Mouse (Mus musculus): ENCODE measurements around the gene Asic2. TPM values are rescaled to one million over a fixed set of nuclear protein-coding genes. Genes with fewer than 3 reads are reported as not detected.

Gene Asic2
- polyA plus RNA-seq, 1 experiment = 39.7 TPM

DNA sequence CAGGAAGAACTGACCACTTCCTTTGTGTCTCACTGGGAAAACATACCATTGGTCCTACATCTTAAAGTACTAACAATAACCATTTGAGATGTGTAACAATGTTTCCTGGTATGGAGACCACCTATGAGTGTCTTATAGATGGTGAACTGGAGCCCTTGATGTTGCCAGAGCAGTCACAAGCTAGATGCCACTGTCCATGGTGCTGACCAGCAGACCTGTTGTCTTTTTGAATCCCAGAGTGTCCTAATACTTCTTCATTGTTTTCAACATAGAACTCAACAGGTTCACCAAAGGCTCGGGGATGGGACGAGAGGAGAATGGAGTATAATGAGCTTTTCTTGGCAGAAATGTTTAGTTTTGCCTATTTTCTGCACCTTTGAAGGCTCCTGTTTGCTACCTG lies 962.4 kb downstream of the Asic2 start:
- no peak for TF ChIP-seq POLR2A (IDR thresholded peaks at IDR 0.05; ENCODE audit: borderline replicate concordance, insufficient read depth, low read length)
- no peak for TF ChIP-seq CTCF (IDR thresholded peaks at IDR 0.05; ENCODE audit: borderline replicate concordance, insufficient read depth, low read depth, low read length)
- Histone ChIP-seq H3K4me1 (ENCODE audit: control insufficient read depth, insufficient read depth, low read length) (no peaks in the 10 kb centered on the region), H3K27me3 (ENCODE audit: control insufficient read depth, insufficient read depth, low read length) (no peaks in the 10 kb centered on the region), H3K4me3 (replicated peaks; ENCODE audit: insufficient read depth, low read depth, low read length) (no peak overlapping the region), H3K27ac (ENCODE audit: insufficient read depth, low read length) (no peak overlapping the region)
- DNase-seq = no peak
- WGBS = 85% methylated on average over 2 of the region's 2 CpGs

DNA sequence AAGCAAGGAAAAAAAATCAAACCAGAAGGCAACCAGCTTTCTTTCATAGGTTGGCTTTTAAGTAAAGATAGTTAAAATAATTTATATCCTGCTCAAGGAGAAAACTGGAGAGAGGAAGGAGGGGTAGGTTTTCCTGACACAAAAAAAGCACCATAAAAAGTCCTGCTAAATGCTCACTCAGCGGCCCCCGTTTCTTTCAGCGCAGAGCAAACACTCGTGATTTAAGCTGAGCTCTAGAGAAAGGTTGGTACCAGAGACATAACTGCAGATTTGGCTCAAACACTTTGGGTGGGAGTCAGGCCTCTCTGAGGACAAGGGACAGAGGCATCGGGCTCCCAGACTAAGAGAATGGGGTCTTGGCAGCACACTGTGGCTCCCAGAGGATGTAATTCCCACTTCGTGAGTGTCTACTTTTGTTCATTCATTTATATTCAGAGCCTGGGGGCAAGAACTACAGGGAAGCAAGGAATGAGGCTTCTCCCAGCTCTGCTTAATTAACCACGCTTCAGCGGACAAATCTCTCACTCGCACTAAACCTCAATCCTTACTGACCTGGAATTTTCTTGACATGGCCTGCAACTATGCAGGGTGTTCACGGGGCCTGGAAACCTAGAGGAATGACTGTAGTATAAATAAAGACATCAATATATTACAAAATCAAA lies 965.4 kb downstream of the Asic2 start:
- peak in 1 of 2 experiments; percentile 16 for DNase-seq
- H3K4me3 ChIP-seq (replicated peaks; ENCODE audit: insufficient read depth, low read depth, low read length) = no peak overlapping the region
- no peak overlapping the region for H3K27ac ChIP-seq (ENCODE audit: insufficient read depth, low read length)
- TF ChIP-seq POLR2A (IDR thresholded peaks at IDR 0.05; ENCODE audit: borderline replicate concordance, insufficient read depth, low read length) (no peak), CTCF (IDR thresholded peaks at IDR 0.05; ENCODE audit: borderline replicate concordance, insufficient read depth, low read depth, low read length) (no peak)
- H3K4me1 ChIP-seq (ENCODE audit: control insufficient read depth, insufficient read depth, low read length) = no peaks in the 10 kb centered on the region
- WGBS = 72% methylated on average over 10 of the region's 10 CpGs
- H3K27me3 ChIP-seq (ENCODE audit: control insufficient read depth, insufficient read depth, low read length) = no peaks in the 10 kb centered on the region

DNA sequence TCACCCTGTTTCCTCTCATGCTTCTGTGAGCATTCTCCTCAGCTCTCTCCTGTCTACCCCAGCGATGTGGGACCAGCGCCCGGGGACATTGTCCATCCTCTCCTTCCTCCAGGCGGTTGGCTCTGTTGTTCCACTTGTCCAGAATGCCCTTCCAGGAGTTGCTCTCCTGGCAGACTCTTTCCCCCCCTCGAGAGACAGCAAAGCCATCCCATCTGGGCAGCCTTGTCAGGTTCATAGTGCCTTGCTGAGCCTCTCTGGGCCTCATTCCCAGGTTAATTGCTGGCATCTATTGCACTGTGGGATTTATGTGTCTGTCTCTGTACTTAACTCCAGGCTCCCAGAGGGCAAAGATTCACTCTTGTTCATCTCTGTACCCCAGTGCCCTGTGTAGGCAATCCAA lies 972.6 kb downstream of the Asic2 start:
- Histone ChIP-seq H3K27me3 (ENCODE audit: control insufficient read depth, insufficient read depth, low read length) (no peaks in the 10 kb centered on the region), H3K27ac (ENCODE audit: insufficient read depth, low read length) (no peak overlapping the region), H3K4me3 (replicated peaks; ENCODE audit: insufficient read depth, low read depth, low read length) (no peak overlapping the region), H3K4me1 (ENCODE audit: control insufficient read depth, insufficient read depth, low read length) (peaks cover 7% of the 10 kb centered on the region)
- WGBS = 35% methylated on average over 5 of the region's 5 CpGs
- peak; percentile 24 to 56 for DNase-seq
- TF ChIP-seq CTCF (IDR thresholded peaks at IDR 0.05; ENCODE audit: borderline replicate concordance, insufficient read depth, low read depth, low read length) (no peak), POLR2A (IDR thresholded peaks at IDR 0.05; ENCODE audit: borderline replicate concordance, insufficient read depth, low read length) (no peak)

DNA sequence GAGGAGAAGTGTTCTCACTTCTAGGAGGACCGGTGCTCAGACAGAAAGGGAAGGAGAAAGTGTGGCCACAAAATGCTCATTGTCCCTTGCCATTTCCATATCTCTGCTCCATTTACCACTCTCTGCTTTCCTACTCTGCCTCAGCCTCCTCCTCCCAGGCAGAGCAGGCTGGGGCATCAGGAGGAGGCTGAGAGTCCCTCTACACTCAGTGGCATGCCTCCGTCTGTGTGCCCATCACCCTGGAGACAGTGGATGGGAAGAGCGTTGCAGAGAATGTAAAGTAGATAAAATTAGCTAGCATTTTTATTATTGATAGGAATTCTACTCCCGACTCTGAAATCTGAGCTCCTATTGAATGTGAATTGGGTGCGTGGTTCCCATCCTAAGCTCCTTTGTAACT lies 984.7 kb downstream of the Asic2 start:
- peak in 1 of 2 experiments; percentile 13 for DNase-seq
- no peak overlapping the region for H3K27ac ChIP-seq (ENCODE audit: insufficient read depth, low read length)

DNA sequence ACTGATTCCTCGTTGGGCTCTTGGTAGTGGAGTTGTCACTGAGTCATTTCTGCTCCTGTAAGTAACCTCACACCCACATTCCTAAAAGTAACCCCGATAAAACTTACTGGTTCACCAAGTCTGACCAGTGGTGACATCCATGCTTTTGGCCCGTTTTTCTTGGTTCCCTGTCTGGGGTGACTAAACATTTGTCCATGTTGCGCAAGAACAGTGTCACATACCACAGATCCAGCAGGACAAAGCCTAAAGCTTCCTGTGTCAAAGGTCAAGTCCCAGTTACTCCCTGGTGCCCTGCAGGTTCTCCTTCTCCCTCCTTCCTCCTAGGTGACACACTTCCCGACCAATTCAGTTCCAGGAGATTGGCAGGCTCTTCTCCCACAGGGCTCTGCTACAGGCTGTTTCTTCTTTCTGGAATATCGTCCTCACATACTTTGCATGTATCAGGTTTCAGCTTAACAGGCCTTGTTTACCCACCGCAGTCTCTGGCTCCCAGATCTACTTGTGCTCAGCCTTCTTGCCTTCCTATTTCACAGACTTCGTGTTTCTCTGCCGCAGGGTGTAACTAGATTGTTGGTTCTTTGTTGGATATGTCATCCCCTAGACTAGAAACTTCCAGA lies 991.9 kb downstream of the Asic2 start:
- no peak for DNase-seq
- WGBS = 73% methylated on average over 9 of the region's 9 CpGs
- TF ChIP-seq POLR2A (IDR thresholded peaks at IDR 0.05; ENCODE audit: borderline replicate concordance, insufficient read depth, low read length) = no peak
- no peak for TF ChIP-seq CTCF (IDR thresholded peaks at IDR 0.05; ENCODE audit: borderline replicate concordance, insufficient read depth, low read depth, low read length)
- Histone ChIP-seq H3K4me3 (replicated peaks; ENCODE audit: insufficient read depth, low read depth, low read length) (no peak overlapping the region), H3K4me1 (ENCODE audit: control insufficient read depth, insufficient read depth, low read length) (no peaks in the 10 kb centered on the region; the same call in 1 of the 2 replicates), H3K27ac (ENCODE audit: insufficient read depth, low read length) (no peak overlapping the region), H3K27me3 (ENCODE audit: control insufficient read depth, insufficient read depth, low read length) (no peaks in the 10 kb centered on the region)

More for the DNA sequence above, 984.7 kb downstream of the Asic2 start:
- Histone ChIP-seq H3K4me1 (ENCODE audit: control insufficient read depth, insufficient read depth, low read length) (no peaks in the 10 kb centered on the region), H3K27me3 (ENCODE audit: control insufficient read depth, insufficient read depth, low read length) (no peaks in the 10 kb centered on the region), H3K4me3 (replicated peaks; ENCODE audit: insufficient read depth, low read depth, low read length) (no peak overlapping the region)
- WGBS = 70% methylated on average over 5 of the region's 5 CpGs
- TF ChIP-seq POLR2A (IDR thresholded peaks at IDR 0.05; ENCODE audit: borderline replicate concordance, insufficient read depth, low read length) (no peak), CTCF (IDR thresholded peaks at IDR 0.05; ENCODE audit: borderline replicate concordance, insufficient read depth, low read depth, low read length) (no peak)

DNA sequence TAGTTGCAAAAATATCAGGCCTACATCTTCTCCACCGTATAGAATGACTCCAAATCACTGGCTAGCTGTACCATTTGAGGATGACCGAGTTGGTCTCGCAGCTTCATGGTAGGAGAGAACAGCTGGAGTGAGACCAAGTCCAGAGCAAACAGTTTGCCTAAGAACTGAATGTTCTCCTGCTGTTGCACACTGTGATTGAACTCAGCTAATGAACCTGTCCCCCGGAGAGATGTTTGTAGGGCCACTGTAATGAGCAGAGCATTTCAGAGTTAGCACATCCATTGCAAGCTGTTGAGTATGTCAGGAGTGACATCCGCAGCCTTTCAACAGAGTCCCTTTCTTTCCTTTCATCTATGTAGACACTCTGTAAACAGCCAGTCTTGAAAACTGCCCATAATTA lies 993.6 kb downstream of the Asic2 start:
- no peak overlapping the region for H3K4me3 ChIP-seq (replicated peaks; ENCODE audit: insufficient read depth, low read depth, low read length)
- no peaks in the 10 kb centered on the region for H3K27me3 ChIP-seq (ENCODE audit: control insufficient read depth, insufficient read depth, low read length)
- TF ChIP-seq POLR2A (IDR thresholded peaks at IDR 0.05; ENCODE audit: borderline replicate concordance, insufficient read depth, low read length) (no peak), CTCF (IDR thresholded peaks at IDR 0.05; ENCODE audit: borderline replicate concordance, insufficient read depth, low read depth, low read length) (no peak)
- no peak overlapping the region for H3K27ac ChIP-seq (ENCODE audit: insufficient read depth, low read length)
- H3K4me1 ChIP-seq (ENCODE audit: control insufficient read depth, insufficient read depth, low read length) = no peaks in the 10 kb centered on the region; the same call in 1 of the 2 replicates
- 85% methylated on average over 5 of the region's 5 CpGs for WGBS
- DNase-seq = peak in 1 of 2 experiments; percentile 11

DNA sequence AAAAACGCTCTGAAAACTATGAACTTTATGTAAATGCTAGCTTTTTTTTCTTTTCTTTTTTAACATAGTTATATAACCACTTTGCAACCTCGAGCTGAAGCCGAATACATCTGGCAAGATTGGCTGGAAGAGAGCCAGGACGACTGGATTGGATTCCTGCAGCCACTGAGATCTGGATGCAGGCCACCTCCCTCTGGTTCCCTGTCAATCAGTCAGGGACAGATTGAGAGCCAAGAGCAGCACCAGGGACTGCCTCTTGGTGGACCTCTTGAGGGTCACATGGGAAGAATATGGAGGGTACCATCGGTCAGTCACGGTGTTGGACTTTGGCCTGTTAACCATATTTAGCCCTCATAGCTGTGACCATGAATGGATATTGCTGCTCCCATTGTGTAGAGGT lies 994.3 kb downstream of the Asic2 start:
- H3K27me3 ChIP-seq (ENCODE audit: control insufficient read depth, insufficient read depth, low read length) = no peaks in the 10 kb centered on the region
- no peaks in the 10 kb centered on the region; the same call in 1 of the 2 replicates for H3K4me1 ChIP-seq (ENCODE audit: control insufficient read depth, insufficient read depth, low read length)
- DNase-seq = peak; percentile 28 to 38
- 43% methylated on average over 6 of the region's 6 CpGs for WGBS
- no peak overlapping the region for H3K27ac ChIP-seq (ENCODE audit: insufficient read depth, low read length)
- no peak for TF ChIP-seq POLR2A (IDR thresholded peaks at IDR 0.05; ENCODE audit: borderline replicate concordance, insufficient read depth, low read length)
- H3K4me3 ChIP-seq (replicated peaks; ENCODE audit: insufficient read depth, low read depth, low read length) = no peak overlapping the region

DNA sequence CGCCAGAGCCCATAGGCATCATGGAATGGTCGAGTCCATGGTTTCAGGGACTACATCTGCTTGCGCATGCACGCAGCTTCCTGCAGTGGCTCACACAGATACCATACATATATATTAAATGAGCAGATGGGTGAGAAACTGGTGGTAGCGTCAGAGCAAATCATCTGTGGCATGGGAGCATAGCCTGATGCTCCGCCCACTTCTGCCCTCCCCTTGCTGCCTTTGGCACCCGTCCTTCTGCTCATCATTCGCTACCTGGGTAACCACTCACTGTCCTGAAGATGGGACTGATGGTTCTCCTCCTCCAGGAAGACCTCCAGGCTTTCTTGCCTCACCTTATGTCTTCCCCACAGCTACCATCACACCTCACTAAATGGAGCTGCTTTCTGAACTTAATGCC lies 995.0 kb downstream of the Asic2 start:
- H3K4me1 ChIP-seq (ENCODE audit: control insufficient read depth, insufficient read depth, low read length) = no peaks in the 10 kb centered on the region; the same call in 1 of the 2 replicates
- no peak overlapping the region for H3K27ac ChIP-seq (ENCODE audit: insufficient read depth, low read length)
- 91% methylated on average over 8 of the region's 8 CpGs for WGBS
- DNase-seq = no peak
- H3K4me3 ChIP-seq (replicated peaks; ENCODE audit: insufficient read depth, low read depth, low read length) = no peak overlapping the region
- TF ChIP-seq CTCF (IDR thresholded peaks at IDR 0.05; ENCODE audit: borderline replicate concordance, insufficient read depth, low read depth, low read length) = no peak
- no peak for TF ChIP-seq POLR2A (IDR thresholded peaks at IDR 0.05; ENCODE audit: borderline replicate concordance, insufficient read depth, low read length)
- H3K27me3 ChIP-seq (ENCODE audit: control insufficient read depth, insufficient read depth, low read length) = no peaks in the 10 kb centered on the region
